Mouse (Mus musculus): Measurements from ENCODE around the gene Fcor. TPM values are rescaled to one million over a fixed set of nuclear protein-coding genes. Genes with fewer than 3 reads are reported as not detected.
A peak's percentile ranks its signal among the peaks of the same experiment; 100 is the strongest.

The Fcor gene
- total and polyA plus RNA-seq, 2 experiments from 2014 or later, result 21.2 to 27.0 TPM

GRCm38 (mm10) chr8:3626971-3627370 is 45.2 kb downstream of the Fcor start:
- H3K4me2 ChIP-seq (ENCODE audit: low read depth, low read length), result no peak overlapping the region
- no peak overlapping the region for H3K9ac ChIP-seq (replicated peaks; ENCODE audit: low read length)
- TF ChIP-seq CTCF (IDR thresholded peaks at IDR 0.05; ENCODE audit: low read depth), result no peak
- H3K4me1 ChIP-seq (ENCODE audit: insufficient read depth, low read length), result peaks cover 8% of the 10 kb centered on the region; the same call in 1 of the 2 replicates
- ATAC-seq (no peak), DNase-seq (ENCODE audit: low spot score) (no peak)
- H3K27me3 ChIP-seq (ENCODE audit: insufficient read depth, low read length), result no peaks in the 10 kb centered on the region
- WGBS, result 58% methylated on average over 5 of the region's 5 CpGs
- no peak overlapping the region for H3K27ac ChIP-seq
- H3K36me3 ChIP-seq (ENCODE audit: insufficient read depth, low read length), result no peaks in the 10 kb centered on the region; the same call in 1 of the 2 replicates
- H3K9me3 ChIP-seq (ENCODE audit: low read length), result no peaks in the 10 kb centered on the region
- H3K4me3 ChIP-seq (ENCODE audit: low read length), result no peak overlapping the region

- DNase-seq (ENCODE audit: low spot score) (no peak), ATAC-seq (no peak)
- Histone ChIP-seq H3K9ac (replicated peaks; ENCODE audit: low read length) (no peak within 1 kb of the TSS), H3K27ac (no peak within 1 kb of the TSS), H3K27me3 (ENCODE audit: insufficient read depth, low read length) (no peaks in the 10 kb centered on the region), H3K9me3 (ENCODE audit: low read length) (no peaks in the 10 kb centered on the region), H3K4me2 (ENCODE audit: low read depth, low read length) (no peak within 1 kb of the TSS), H3K4me3 (ENCODE audit: low read length) (no peak within 1 kb of the TSS), H3K4me1 (ENCODE audit: insufficient read depth, low read length) (peaks cover 1% of the 10 kb centered on the region; the same call in 1 of the 2 replicates), H3K36me3 (ENCODE audit: insufficient read depth, low read length) (no peaks in the 10 kb centered on the region; the same call in 1 of the 2 replicates)
- WGBS, result 69% methylated on average over 1 of the region's 1 CpGs
- TF ChIP-seq CTCF (IDR thresholded peaks at IDR 0.05; ENCODE audit: low read depth), result no peak
These were observed 46.7 kb downstream of the Fcor start, which contains the start of gene Pcp2 for GRCm38 (mm10) chr8:3625445-3625844. Pcp2 (minus strand) TSS chr8:3625545.

GRCm38 (mm10) chr8:3622119-3622518 is 50.0 kb downstream of the Fcor start:
- TF ChIP-seq CTCF (IDR thresholded peaks at IDR 0.05; ENCODE audit: low read depth), result no peak
- 73% methylated on average over 8 of the region's 8 CpGs for WGBS

GRCm38 (mm10) chr8:3621199-3621970 is 50.8 kb downstream of the Fcor start, which contains the start of the genes Xab2 and Pet100:
Xab2 (minus strand) TSS chr8:3621316.
Pet100 (plus strand) TSS chr8:3621548.
- TF ChIP-seq CTCF (IDR thresholded peaks at IDR 0.05; ENCODE audit: low read depth), result no peak
- Histone ChIP-seq H3K27ac (0 out of 2 replicates have a peak within 1 kb of the TSS, but pooled peaks have one; percentile 54), H3K9me3 (ENCODE audit: low read length) (no peaks in the 10 kb centered on the region), H3K4me1 (ENCODE audit: insufficient read depth, low read length) (peaks cover 5% of the 10 kb centered on the region; the same call in 1 of the 2 replicates), H3K4me3 (ENCODE audit: low read length) (peak within 1 kb of the TSS; percentile 90), H3K9ac (replicated peaks; ENCODE audit: low read length) (peak within 1 kb of the TSS; percentile 74), H3K36me3 (ENCODE audit: insufficient read depth, low read length) (peaks cover 17% of the 10 kb centered on the region), H3K4me2 (ENCODE audit: low read depth, low read length) (peak within 1 kb of the TSS; percentile 86), H3K27me3 (ENCODE audit: insufficient read depth, low read length) (no peaks in the 10 kb centered on the region)
- ATAC-seq, result peak; percentile 98
- WGBS, result under 1% methylated on average over 37 of the region's 37 CpGs
- DNase-seq (ENCODE audit: low spot score), result peak; percentile 100

More at GRCm38 (mm10) chr8:3622119-3622518, 50.0 kb downstream of the Fcor start:
- Histone ChIP-seq H3K27me3 (ENCODE audit: insufficient read depth, low read length) (no peaks in the 10 kb centered on the region), H3K36me3 (ENCODE audit: insufficient read depth, low read length) (peaks cover 10% of the 10 kb centered on the region), H3K4me3 (ENCODE audit: low read length) (peak overlapping the region; percentile 90), H3K9ac (replicated peaks; ENCODE audit: low read length) (peak overlapping the region; percentile 57), H3K9me3 (ENCODE audit: low read length) (no peaks in the 10 kb centered on the region), H3K4me2 (ENCODE audit: low read depth, low read length) (peak overlapping the region; percentile 86), H3K4me1 (ENCODE audit: insufficient read depth, low read length) (peaks cover 5% of the 10 kb centered on the region; the same call in 1 of the 2 replicates), H3K27ac (no peak overlapping the region)
- ATAC-seq (no peak), DNase-seq (ENCODE audit: low spot score) (no peak)

Other genes starting within 250 kb of the Fcor start
- gene Pex11g, start 204.7 kb downstream of the Fcor start, total RNA-seq (2014; rRNA removed), result 1.5 and 4.9 TPM in 2 replicates
- gene Pex11g, start 204.7 kb downstream of the Fcor start, polyA plus RNA-seq (2015; fragmentation: Nextera tagmentation; extraction: Ambion mirVana), result 2.0 and 2.4 TPM in 2 replicates
- gene Tex45, start 201.5 kb downstream of the Fcor start, total RNA-seq (2014; rRNA removed), result 0.26 TPM in 1 of 2 replicates, not detected in the other
- gene Tex45, start 201.5 kb downstream of the Fcor start, polyA plus RNA-seq (2015; fragmentation: Nextera tagmentation; extraction: Ambion mirVana), result 0.57 and 0.73 TPM in 2 replicates
- gene Zfp358, start 179.2 kb downstream of the Fcor start, total RNA-seq (2014; rRNA removed), result 98.3 and 109 TPM in 2 replicates
- gene Zfp358, start 179.2 kb downstream of the Fcor start, polyA plus RNA-seq (2015; fragmentation: Nextera tagmentation; extraction: Ambion mirVana), result 46.0 and 49.6 TPM in 2 replicates
- gene Mcoln1, start 171.9 kb downstream of the Fcor start, total RNA-seq (2014; rRNA removed), result 113 and 140 TPM in 2 replicates
- gene Mcoln1, start 171.9 kb downstream of the Fcor start, polyA plus RNA-seq (2015; fragmentation: Nextera tagmentation; extraction: Ambion mirVana), result 92.4 and 96.8 TPM in 2 replicates
- 55.6 and 82.6 TPM in 2 replicates for gene Pnpla6, start 157.0 kb downstream of the Fcor start, total RNA-seq (2014; rRNA removed)
- 35.3 and 38.4 TPM in 2 replicates for gene Pnpla6, start 157.0 kb downstream of the Fcor start, polyA plus RNA-seq (2015; fragmentation: Nextera tagmentation; extraction: Ambion mirVana)
- gene C330021F23Rik, start 104.4 kb downstream of the Fcor start, total RNA-seq (2014; rRNA removed), result 0.37 TPM in 1 of 2 replicates, not detected in the other
- 0.26 and 0.29 TPM in 2 replicates for gene C330021F23Rik, start 104.4 kb downstream of the Fcor start, polyA plus RNA-seq (2015; fragmentation: Nextera tagmentation; extraction: Ambion mirVana)
- gene Camsap3, start 85.1 kb downstream of the Fcor start, total RNA-seq (2014; rRNA removed), result 108 and 128 TPM in 2 replicates
- 34.9 and 39.1 TPM in 2 replicates for gene Camsap3, start 85.1 kb downstream of the Fcor start, polyA plus RNA-seq (2015; fragmentation: Nextera tagmentation; extraction: Ambion mirVana)
- gene Xab2, start 51.0 kb downstream of the Fcor start, total RNA-seq (2014; rRNA removed), result 44.2 and 47.8 TPM in 2 replicates
- 32.6 and 35.7 TPM in 2 replicates for gene Xab2, start 51.0 kb downstream of the Fcor start, polyA plus RNA-seq (2015; fragmentation: Nextera tagmentation; extraction: Ambion mirVana)
- gene Pet100, start 50.8 kb downstream of the Fcor start, total RNA-seq (2014; rRNA removed), result 3.7 and 16.5 TPM in 2 replicates
- 91.3 and 99.6 TPM in 2 replicates for gene Pet100, start 50.8 kb downstream of the Fcor start, polyA plus RNA-seq (2015; fragmentation: Nextera tagmentation; extraction: Ambion mirVana)
- 95.0 and 145 TPM in 2 replicates for gene Pcp2, start 46.8 kb downstream of the Fcor start, total RNA-seq (2014; rRNA removed)
- gene Pcp2, start 46.8 kb downstream of the Fcor start, polyA plus RNA-seq (2015; fragmentation: Nextera tagmentation; extraction: Ambion mirVana), result 78.6 and 84.4 TPM in 2 replicates
- gene Stxbp2, start 41.4 kb downstream of the Fcor start, total RNA-seq (2014; rRNA removed), result 9.7 and 23.9 TPM in 2 replicates
- gene Stxbp2, start 41.4 kb downstream of the Fcor start, polyA plus RNA-seq (2015; fragmentation: Nextera tagmentation; extraction: Ambion mirVana), result 32.7 and 38.5 TPM in 2 replicates
- gene Retn, start 16.6 kb downstream of the Fcor start, total RNA-seq (2014; rRNA removed), result not detected in 2 replicates
- 0.44 and 0.60 TPM in 2 replicates for gene Retn, start 16.6 kb downstream of the Fcor start, polyA plus RNA-seq (2015; fragmentation: Nextera tagmentation; extraction: Ambion mirVana)
- not detected in 2 replicates for gene Mcemp1, start 6.6 kb downstream of the Fcor start, total RNA-seq (2014; rRNA removed)
- 0.09 and 0.23 TPM in 2 replicates for gene Mcemp1, start 6.6 kb downstream of the Fcor start, polyA plus RNA-seq (2015; fragmentation: Nextera tagmentation; extraction: Ambion mirVana)
- gene Trappc5, start 3.9 kb upstream of the Fcor start, total RNA-seq (2014; rRNA removed), result 53.3 and 64.8 TPM in 2 replicates
- gene Trappc5, start 3.9 kb upstream of the Fcor start, polyA plus RNA-seq (2015; fragmentation: Nextera tagmentation; extraction: Ambion mirVana), result 53.9 and 55.8 TPM in 2 replicates
- gene Fcer2a, start 21.8 kb upstream of the Fcor start, total RNA-seq (2014; rRNA removed), result not detected in 2 replicates
- gene Fcer2a, start 21.8 kb upstream of the Fcor start, polyA plus RNA-seq (2015; fragmentation: Nextera tagmentation; extraction: Ambion mirVana), result 0.41 and 0.44 TPM in 2 replicates
- gene Clec4g, start 48.3 kb upstream of the Fcor start, total RNA-seq (2014; rRNA removed), result not detected in 2 replicates
- not detected in 2 replicates for gene Clec4g, start 48.3 kb upstream of the Fcor start, polyA plus RNA-seq (2015; fragmentation: Nextera tagmentation; extraction: Ambion mirVana)
- gene Cd209a, start 76.6 kb upstream of the Fcor start, total RNA-seq (2014; rRNA removed), result not detected in 2 replicates
- 0.29 TPM in 1 of 2 replicates, not detected in the other for gene Cd209a, start 76.6 kb upstream of the Fcor start, polyA plus RNA-seq (2015; fragmentation: Nextera tagmentation; extraction: Ambion mirVana)
- not detected in 2 replicates for gene Cd209e, start 181.9 kb upstream of the Fcor start, total RNA-seq (2014; rRNA removed)
- not detected in 2 replicates for gene Cd209e, start 181.9 kb upstream of the Fcor start, polyA plus RNA-seq (2015; fragmentation: Nextera tagmentation; extraction: Ambion mirVana)
- not detected in 2 replicates for gene Cd209d, start 206.2 kb upstream of the Fcor start, total RNA-seq (2014; rRNA removed)
- not detected in 2 replicates for gene Cd209d, start 206.2 kb upstream of the Fcor start, polyA plus RNA-seq (2015; fragmentation: Nextera tagmentation; extraction: Ambion mirVana)

Data from hindbrain, postnatal 0 days (tissue).